Mouse (Mus musculus): Measurements from ENCODE around the gene Slc25a16. TPM values are rescaled to one million over a fixed set of nuclear protein-coding genes. Genes with fewer than 3 reads are reported as not detected.

The Slc25a16 gene
- total and polyA plus RNA-seq, 3 experiments = 8.3 to 12.1 TPM; not detected in 1

- no peaks in the 10 kb centered on the region for H3K27me3 ChIP-seq (ENCODE audit: control insufficient read depth in 1 of 2, insufficient read depth in 2 of 2, low read length in 2 of 2)
- peak within 1 kb of the TSS; percentile 81 for H3K9ac ChIP-seq (ENCODE audit: control insufficient read depth, low read depth, low read length, poor library complexity, severe bottlenecking)
- peaks cover 15% of the 10 kb centered on the region for H3K79me2 ChIP-seq (ENCODE audit: control insufficient read depth, insufficient read depth, low read length, poor library complexity)
- peaks cover 2 to 12% of the 10 kb centered on the region in 2 experiments; a peak in 2 of 4 replicates for H3K4me1 ChIP-seq (ENCODE audit: control insufficient read depth in 1 of 2, insufficient read depth in 2 of 2, low read length in 2 of 2)
- DNase-seq (ENCODE audit: low read depth, low spot score) = peak; percentile 89
- H3K27ac ChIP-seq (ENCODE audit: control insufficient read depth, low read depth, low read length) = peak within 1 kb of the TSS; percentile 90
- H3K9me3 ChIP-seq (replicated peaks; ENCODE audit: insufficient read depth, low read length) = no peaks in the 10 kb centered on the region
- H3K4me3 ChIP-seq (ENCODE audit: control insufficient read depth in 1 of 2, insufficient read depth in 1 of 2, low read depth in 2 of 2, low read length in 2 of 2) = peak within 1 kb of the TSS; percentile 63 to 91
- peaks cover 2 to 9% of the 10 kb centered on the region in 2 experiments for H3K36me3 ChIP-seq (ENCODE audit: control insufficient read depth in 1 of 2, insufficient read depth in 2 of 2, low read length in 2 of 2)
- TF ChIP-seq MAX (IDR thresholded peaks at IDR 0.05; ENCODE audit: low read length) (peak; percentile 83), ZKSCAN1 (IDR thresholded peaks at IDR 0.05; ENCODE audit: low read depth, low read length) (no peak), ELF1 (IDR thresholded peaks at IDR 0.05; ENCODE audit: low read depth, low read length) (peak; percentile 26; the same call in 1 of the 2 replicates), TBP (IDR thresholded peaks at IDR 0.05; ENCODE audit: low read depth, low read length) (peak; percentile 59), CHD2 (IDR thresholded peaks at IDR 0.05; ENCODE audit: low read length) (no peak), GABPA (IDR thresholded peaks at IDR 0.05; ENCODE audit: low read depth, low read length) (no peak), EP300 (IDR thresholded peaks at IDR 0.05; ENCODE audit: low read depth in 1 of 2, low read length in 2 of 2) (no peak), BHLHE40 (IDR thresholded peaks at IDR 0.05; ENCODE audit: borderline replicate concordance, low read depth, low read length) (no peak), KAT2A (conservative IDR thresholded peaks at IDR 0.05; ENCODE audit: low read depth, low read length) (no peak), MEF2A (IDR thresholded peaks at IDR 0.05; ENCODE audit: extremely low read depth, insufficient replicate concordance, low read depth, low read length, poor library complexity, severe bottlenecking) (no peak), E2F4 (IDR thresholded peaks at IDR 0.05; ENCODE audit: borderline replicate concordance, low read depth, low read length) (peak; percentile 90; the same call in 1 of the 2 replicates), MAFK (IDR thresholded peaks at IDR 0.05; ENCODE audit: borderline replicate concordance, low read depth, low read length) (no peak), ETS1 (IDR thresholded peaks at IDR 0.05; ENCODE audit: low read depth, low read length) (no peak; the same call in 1 of the 2 replicates), USF1 (IDR thresholded peaks at IDR 0.05; ENCODE audit: low read depth, low read length) (no peak), ZMIZ1 (IDR thresholded peaks at IDR 0.05; ENCODE audit: low read depth, low read length) (peak; percentile 70), RAD21 (IDR thresholded peaks at IDR 0.05; ENCODE audit: low read depth, low read length) (no peak), POLR2AphosphoS2 (IDR thresholded peaks at IDR 0.05; ENCODE audit: low read length) (peak; percentile 84), NELFE (IDR thresholded peaks at IDR 0.05; ENCODE audit: low read depth, low read length) (peak; percentile 94), MXI1 (IDR thresholded peaks at IDR 0.05; ENCODE audit: low read depth, low read length) (no peak), SIN3A (IDR thresholded peaks at IDR 0.05; ENCODE audit: low read length) (no peak), TAL1 (IDR thresholded peaks at IDR 0.05; ENCODE audit: low read length) (no peak), CTCF (IDR thresholded peaks at IDR 0.05 in 2 of 3, conservative IDR thresholded peaks at IDR 0.05 in 1 of 3; ENCODE audit: control insufficient read depth in 1 of 3, insufficient read depth in 1 of 3, low read depth in 2 of 3, low read length in 3 of 3, poor library complexity in 1 of 3, severe bottlenecking in 1 of 3) (no peak), UBTF (IDR thresholded peaks at IDR 0.05; ENCODE audit: borderline replicate concordance, insufficient read depth, low read depth, low read length) (no peak), HCFC1 (IDR thresholded peaks at IDR 0.05; ENCODE audit: low read depth, low read length) (no peak), ZNF384 (IDR thresholded peaks at IDR 0.05; ENCODE audit: low read depth, low read length) (no peak), RCOR1 (IDR thresholded peaks at IDR 0.05; ENCODE audit: low read depth, low read length) (no peak), USF2 (IDR thresholded peaks at IDR 0.05; ENCODE audit: borderline replicate concordance in 1 of 2, insufficient read depth in 1 of 2, low read depth in 1 of 2, low read length in 2 of 2) (no peak), CHD1 (IDR thresholded peaks at IDR 0.05; ENCODE audit: low read depth, low read length) (no peak), SMC3 (IDR thresholded peaks at IDR 0.05; ENCODE audit: low read depth, low read length) (no peak), POLR2AphosphoS5 (IDR thresholded peaks at IDR 0.05; ENCODE audit: borderline replicate concordance, low read depth, low read length) (no peak), POLR2A (IDR thresholded peaks at IDR 0.05; ENCODE audit: control insufficient read depth in 1 of 2, insufficient read depth in 1 of 2, low read depth in 1 of 2, low read length in 2 of 2, poor library complexity in 1 of 2) (peak; percentile 93 to 95), JUND (IDR thresholded peaks at IDR 0.05; ENCODE audit: low read depth, low read length) (no peak), GATA1 (IDR thresholded peaks at IDR 0.05; ENCODE audit: low read depth, low read length) (no peak), MYB (IDR thresholded peaks at IDR 0.05; ENCODE audit: low read depth, low read length) (no peak), MAZ (IDR thresholded peaks at IDR 0.05; ENCODE audit: low read depth, low read length) (no peak), MYC (IDR thresholded peaks at IDR 0.05; ENCODE audit: low read depth, low read length) (no peak), ZC3H11A (IDR thresholded peaks at IDR 0.05; ENCODE audit: low read depth, low read length) (0 out of 2 replicates have a peak, but pooled peaks have one; percentile 2)
Measured at GRCm38 (mm10) chr10:62946738-62947471, 26.5 kb downstream of the Slc25a16 start, which contains the start of gene Dna2. Gene Dna2 (plus strand): TSS chr10:62947026.
